Mouse (Mus musculus) ovary, adult 2 months (tissue): ENCODE measurements around the gene Aurka. TPM values are rescaled to one million over a fixed set of nuclear protein-coding genes. Genes with fewer than 3 reads are reported as not detected.

Source experiments
- polyA plus RNA-seq: library from polyadenylated mRNA; depleted of rRNA; stranded (reverse); fragments of >200 nt; gene quantifications from 2 replicates; pipeline ENCODE4 v1.2.3, GENCODE M21; 2012; rRNA removed

The Aurka gene
- 9.4 and 15.1 TPM in 2 replicates for polyA plus RNA-seq

GRCm38 (mm10) chr2:172370411-172371223, at the start of gene Aurka, which contains the start of gene Cstf1:
Gene Aurka, minus strand, starts transcription at chr2:172370535.
Gene Cstf1, plus strand, starts transcription at chr2:172370681.

DNA sequence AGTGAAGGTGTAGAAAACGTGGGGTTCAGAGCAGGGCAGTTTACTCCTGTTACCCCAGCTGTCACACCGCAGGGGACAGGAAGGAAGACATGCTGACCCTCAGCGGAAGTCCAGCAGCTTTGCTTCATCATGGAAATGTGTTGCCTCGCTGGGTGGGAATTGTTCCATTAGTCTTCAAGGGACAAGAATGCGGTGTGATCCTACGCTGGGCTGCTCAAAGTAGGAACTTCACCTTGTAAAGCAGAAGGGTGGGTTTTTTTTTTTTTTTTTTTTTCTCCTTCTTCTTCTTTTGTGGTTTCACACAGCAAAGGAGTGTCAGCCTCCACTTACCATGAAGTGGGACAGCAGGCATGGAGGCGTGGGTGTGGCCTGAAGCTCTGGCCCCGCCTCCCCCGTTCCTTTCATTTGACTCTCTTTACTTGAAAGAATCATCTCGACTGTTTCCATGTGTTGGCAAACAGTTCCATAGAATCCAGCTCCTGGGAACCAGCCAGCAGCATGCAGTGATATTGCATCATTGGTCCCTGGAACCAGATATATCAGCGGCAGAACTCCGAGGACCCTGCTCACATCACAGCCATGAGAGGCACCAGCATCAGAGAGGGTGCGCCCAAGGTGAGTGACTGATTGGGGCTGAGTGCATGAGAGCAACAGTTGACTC, 23.2 kb upstream of the Aurka start, which contains the start of gene Cass4:
Cass4 (plus strand) TSS at position 404 of the 661 bp plus-strand sequence.

GRCm38 (mm10) chr2:172345258-172345738, 25.0 kb downstream of the Aurka start, which contains the start of gene Fam210b:
Gene Fam210b, plus strand, starts transcription at chr2:172345565.

Other genes starting within 250 kb of the Aurka start
- gene Mc3r, start 122.0 kb downstream of the Aurka start, polyA plus RNA-seq = not detected in 2 replicates
- 19.1 and 22.1 TPM in 2 replicates for gene Fam210b, start 25.0 kb downstream of the Aurka start, polyA plus RNA-seq
- gene Cstf1, start 146 bp upstream of the Aurka start, polyA plus RNA-seq = 49.2 and 58.7 TPM in 2 replicates
- gene Cass4, start 23.3 kb upstream of the Aurka start, polyA plus RNA-seq = 0.38 and 0.39 TPM in 2 replicates
- 37.0 and 43.0 TPM in 2 replicates for gene Rtf2, start 70.0 kb upstream of the Aurka start, polyA plus RNA-seq
- not detected in 2 replicates for gene Gcnt7, start 88.1 kb upstream of the Aurka start, polyA plus RNA-seq
- gene Fam209, start 102.0 kb upstream of the Aurka start, polyA plus RNA-seq = 0.26 TPM in 1 of 2 replicates, not detected in the other
- gene Tfap2c, start 179.1 kb upstream of the Aurka start, polyA plus RNA-seq = 1.6 TPM in 2 replicates